11 mouse cellular contexts compared by ENCODE assay signal in the genomic region with DNA sequence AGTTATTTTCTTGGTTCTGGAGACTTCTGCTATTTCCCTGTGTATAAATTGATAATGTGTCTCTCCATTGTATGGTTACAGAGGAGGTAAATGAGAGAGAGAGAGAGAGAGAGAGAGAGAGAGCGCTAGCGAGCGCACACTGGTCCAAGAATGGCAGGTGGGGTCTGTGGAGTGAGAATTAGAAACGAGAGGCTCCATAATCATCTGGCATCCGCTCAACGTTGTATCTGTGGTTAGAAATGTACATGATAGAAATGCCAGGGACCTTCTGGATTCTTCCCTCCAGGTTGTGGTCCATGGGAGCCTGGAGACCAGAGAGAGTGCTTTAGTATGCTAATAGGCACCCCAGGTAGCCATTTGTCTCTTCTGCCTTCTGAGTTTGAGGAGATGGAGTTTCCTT.
"Had no signal": no experiment of that assay in that cellular context is flagged by ENCODE, and none has a peak within 500 bp of the region (broad histone marks: within the 10 kb centered on the region; RNA-seq: fewer than 3 reads in every experiment).

No protein-coding gene starts in this region.

- ATAC-seq: midbrain, embryonic 13.5 days had no signal

- H3K27ac ChIP-seq: kidney, embryonic 15.5 days; limb, embryonic 13.5 days; liver, embryonic 14.5 days; midbrain, embryonic 13.5 days; stomach, embryonic 15.5 days had no signal

- H3K9ac ChIP-seq: kidney, embryonic 15.5 days; limb, embryonic 13.5 days; liver, embryonic 14.5 days; midbrain, embryonic 13.5 days; stomach, embryonic 15.5 days had no signal

- H3K9me3 ChIP-seq: kidney, embryonic 15.5 days; midbrain, embryonic 13.5 days; stomach, embryonic 15.5 days had no signal

- H3K36me3 ChIP-seq: kidney, embryonic 15.5 days; limb, embryonic 13.5 days; midbrain, embryonic 13.5 days; stomach, embryonic 15.5 days had no signal

- H3K27me3 ChIP-seq: kidney, embryonic 15.5 days; limb, embryonic 13.5 days; midbrain, embryonic 13.5 days; stomach, embryonic 15.5 days had no signal

- DNase-seq: kidney, postnatal 14 days; layer of hippocampus, postnatal 36 days; lung, adult 18-20 months; right cerebral cortex, postnatal 14 days; thymus, adult 2 months; thymus, postnatal 25 days had no signal

- H3K4me3 ChIP-seq: kidney, embryonic 15.5 days; limb, embryonic 13.5 days; midbrain, embryonic 13.5 days; stomach, embryonic 15.5 days had no signal

- H3K4me2 ChIP-seq: kidney, embryonic 15.5 days; limb, embryonic 13.5 days; midbrain, embryonic 13.5 days; stomach, embryonic 15.5 days had no signal
